Mouse (Mus musculus): ENCODE measurements around the gene Smpd1. TPM values are rescaled to one million over a fixed set of nuclear protein-coding genes. Genes with fewer than 3 reads are reported as not detected.

The Smpd1 gene
- polyA plus RNA-seq, 2 experiments = 33.7 to 49.5 TPM

- Histone ChIP-seq H3K27me3 (ENCODE audit: control insufficient read depth, insufficient read depth, low read length) (no peaks in the 10 kb centered on the region), H3K4me2 (replicated peaks; ENCODE audit: low read depth, low read length, severe bottlenecking) (no peak overlapping the region), H3K27ac (replicated peaks; ENCODE audit: low read depth, low read length) (no peak overlapping the region), H3K9me3 (ENCODE audit: control insufficient read depth, low read length) (no peaks in the 10 kb centered on the region), H3K4me1 (ENCODE audit: control insufficient read depth, insufficient read depth, low read length) (no peaks in the 10 kb centered on the region), H3K4me3 (replicated peaks; ENCODE audit: low read length) (no peak overlapping the region), H3K36me3 (ENCODE audit: control insufficient read depth, insufficient read depth, low read length) (no peaks in the 10 kb centered on the region), H3K9ac (ENCODE audit: low read depth, low read length, severe bottlenecking) (no peak overlapping the region)
- ATAC-seq (ENCODE audit: low FRiP score, low read depth) (no peak), DNase-seq (ENCODE audit: low spot score) (peak; percentile 31)
- WGBS = 9% methylated on average over 5 of the region's 5 CpGs
- TF ChIP-seq POLR2A (IDR thresholded peaks at IDR 0.05; ENCODE audit: borderline replicate concordance, extremely low read depth, insufficient read depth, insufficient read length) = no peak
These were observed 39.0 kb upstream of the Smpd1 start for GRCm38 (mm10) chr7:105515178-105515577.

- Histone ChIP-seq H3K4me2 (replicated peaks; ENCODE audit: low read depth, low read length, severe bottlenecking) (no peak overlapping the region), H3K9ac (ENCODE audit: low read depth, low read length, severe bottlenecking) (no peak overlapping the region), H3K36me3 (ENCODE audit: control insufficient read depth, insufficient read depth, low read length) (no peaks in the 10 kb centered on the region), H3K27ac (replicated peaks; ENCODE audit: low read depth, low read length) (no peak overlapping the region), H3K4me1 (ENCODE audit: control insufficient read depth, insufficient read depth, low read length) (no peaks in the 10 kb centered on the region), H3K27me3 (ENCODE audit: control insufficient read depth, insufficient read depth, low read length) (no peaks in the 10 kb centered on the region), H3K9me3 (ENCODE audit: control insufficient read depth, low read length) (no peaks in the 10 kb centered on the region), H3K4me3 (replicated peaks; ENCODE audit: low read length) (no peak overlapping the region)
- 48% methylated on average over 9 of the region's 9 CpGs for WGBS
- TF ChIP-seq POLR2A (IDR thresholded peaks at IDR 0.05; ENCODE audit: borderline replicate concordance, extremely low read depth, insufficient read depth, insufficient read length) = no peak
- ATAC-seq (ENCODE audit: low FRiP score, low read depth) = no peak
- no peak for DNase-seq (ENCODE audit: low spot score)
These were observed 37.3 kb upstream of the Smpd1 start for GRCm38 (mm10) chr7:105516669-105517360.

GRCm38 (mm10) chr7:105519336-105519735, 34.8 kb upstream of the Smpd1 start:
- no peak overlapping the region for H3K27ac ChIP-seq (replicated peaks; ENCODE audit: low read depth, low read length)
- DNase-seq (ENCODE audit: low spot score) = no peak
- no peak for ATAC-seq (ENCODE audit: low FRiP score, low read depth)
- no peaks in the 10 kb centered on the region for H3K27me3 ChIP-seq (ENCODE audit: control insufficient read depth, insufficient read depth, low read length)
- WGBS = 60% methylated on average over 11 of the region's 11 CpGs
- no peak overlapping the region for H3K9ac ChIP-seq (ENCODE audit: low read depth, low read length, severe bottlenecking)
- TF ChIP-seq POLR2A (IDR thresholded peaks at IDR 0.05; ENCODE audit: borderline replicate concordance, extremely low read depth, insufficient read depth, insufficient read length) = no peak
- no peak overlapping the region for H3K4me2 ChIP-seq (replicated peaks; ENCODE audit: low read depth, low read length, severe bottlenecking)
- H3K4me1 ChIP-seq (ENCODE audit: control insufficient read depth, insufficient read depth, low read length) = no peaks in the 10 kb centered on the region
- H3K36me3 ChIP-seq (ENCODE audit: control insufficient read depth, insufficient read depth, low read length) = no peaks in the 10 kb centered on the region
- no peaks in the 10 kb centered on the region for H3K9me3 ChIP-seq (ENCODE audit: control insufficient read depth, low read length)
- no peak overlapping the region for H3K4me3 ChIP-seq (replicated peaks; ENCODE audit: low read length)

- H3K36me3 ChIP-seq (ENCODE audit: control insufficient read depth, insufficient read depth, low read length) = no peaks in the 10 kb centered on the region
- DNase-seq (ENCODE audit: low spot score) (no peak), ATAC-seq (ENCODE audit: low FRiP score, low read depth) (no peak)
- H3K9me3 ChIP-seq (ENCODE audit: control insufficient read depth, low read length) = no peaks in the 10 kb centered on the region
- H3K4me1 ChIP-seq (ENCODE audit: control insufficient read depth, insufficient read depth, low read length) = no peaks in the 10 kb centered on the region
- no peak overlapping the region for H3K4me3 ChIP-seq (replicated peaks; ENCODE audit: low read length)
- no peak overlapping the region for H3K4me2 ChIP-seq (replicated peaks; ENCODE audit: low read depth, low read length, severe bottlenecking)
- no peak overlapping the region for H3K9ac ChIP-seq (ENCODE audit: low read depth, low read length, severe bottlenecking)
- H3K27ac ChIP-seq (replicated peaks; ENCODE audit: low read depth, low read length) = no peak overlapping the region
- no peaks in the 10 kb centered on the region for H3K27me3 ChIP-seq (ENCODE audit: control insufficient read depth, insufficient read depth, low read length)
- no peak for TF ChIP-seq POLR2A (IDR thresholded peaks at IDR 0.05; ENCODE audit: borderline replicate concordance, extremely low read depth, insufficient read depth, insufficient read length)
- 58% methylated on average over 2 of the region's 2 CpGs for WGBS
These were observed 34.4 kb upstream of the Smpd1 start for GRCm38 (mm10) chr7:105519771-105520170.

- WGBS = 2% methylated on average over 6 of the region's 6 CpGs
- Histone ChIP-seq H3K27me3 (ENCODE audit: control insufficient read depth, insufficient read depth, low read length) (no peaks in the 10 kb centered on the region), H3K36me3 (ENCODE audit: control insufficient read depth, insufficient read depth, low read length) (no peaks in the 10 kb centered on the region), H3K4me2 (replicated peaks; ENCODE audit: low read depth, low read length, severe bottlenecking) (no peak overlapping the region), H3K9me3 (ENCODE audit: control insufficient read depth, low read length) (no peaks in the 10 kb centered on the region), H3K4me1 (ENCODE audit: control insufficient read depth, insufficient read depth, low read length) (no peaks in the 10 kb centered on the region), H3K27ac (replicated peaks; ENCODE audit: low read depth, low read length) (no peak overlapping the region), H3K4me3 (replicated peaks; ENCODE audit: low read length) (no peak overlapping the region), H3K9ac (ENCODE audit: low read depth, low read length, severe bottlenecking) (no peak overlapping the region)
- ATAC-seq (ENCODE audit: low FRiP score, low read depth) = no peak
- no peak for DNase-seq (ENCODE audit: low spot score)
- no peak for TF ChIP-seq POLR2A (IDR thresholded peaks at IDR 0.05; ENCODE audit: borderline replicate concordance, extremely low read depth, insufficient read depth, insufficient read length)
These were observed 34.0 kb upstream of the Smpd1 start for GRCm38 (mm10) chr7:105520201-105520600.
